Mouse (Mus musculus): ENCODE measurements around the gene Rtn3.

The Rtn3 gene

GRCm38 (mm10) chr19:7382248-7382902, 100.7 kb downstream of the Rtn3 start:
- peak; percentile 3 for DNase-seq (ENCODE audit: low read depth, low spot score)

- DNase-seq (ENCODE audit: low read depth, low spot score): no peak
Measured at GRCm38 (mm10) chr19:7381906-7382247, 101.2 kb downstream of the Rtn3 start.

GRCm38 (mm10) chr19:7377639-7378038, 105.4 kb downstream of the Rtn3 start:
- DNase-seq (ENCODE audit: low read depth, low spot score): no peak
